Mouse (Mus musculus): ENCODE data around the gene 1700024P04Rik. TPM values are rescaled to one million over a fixed set of nuclear protein-coding genes. Genes with fewer than 3 reads are reported as not detected.

The 1700024P04Rik gene
- total RNA-seq, 2 experiments from 2014 or later = not detected

DNA sequence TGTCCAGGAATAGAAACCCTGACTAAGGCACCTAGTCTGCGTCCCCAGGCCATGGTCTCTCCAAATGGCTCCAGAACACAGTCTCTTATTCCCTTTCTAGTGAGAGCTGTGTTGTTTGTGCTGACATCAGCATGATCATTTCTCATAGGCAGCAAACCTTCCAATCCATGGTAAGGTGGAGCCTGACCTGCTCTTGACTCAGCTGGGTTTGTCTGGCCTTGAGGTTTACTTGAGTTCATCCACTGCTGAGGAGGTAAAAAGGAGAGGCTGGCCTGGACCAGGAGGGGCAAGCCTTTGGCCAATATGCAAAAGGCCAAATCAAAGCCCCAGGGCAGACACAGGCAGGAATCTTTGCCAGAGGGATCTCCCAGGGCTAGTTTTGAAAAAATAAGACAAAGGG lies 20.8 kb downstream of the 1700024P04Rik start:
- no peak for DNase-seq

DNA sequence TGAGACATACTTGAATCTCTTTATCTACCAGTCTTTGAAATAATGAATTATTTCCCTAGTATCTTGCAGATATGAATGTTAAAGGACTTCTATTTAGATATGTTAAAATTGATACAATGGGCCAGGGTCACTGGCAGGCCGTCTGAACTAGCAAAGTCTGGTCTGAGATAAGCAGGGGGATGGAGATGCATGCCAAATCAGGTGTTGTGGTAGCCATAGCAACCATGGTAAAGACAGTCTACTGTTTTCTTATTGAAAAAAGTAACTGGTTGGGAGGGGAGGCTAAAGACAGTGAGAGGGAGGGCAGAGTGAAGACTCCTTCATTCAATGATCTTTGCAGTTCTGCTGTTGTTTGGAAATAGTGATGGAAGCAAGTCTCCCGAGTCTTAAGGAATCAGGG lies 26.2 kb downstream of the 1700024P04Rik start:
- DNase-seq = no peak

DNA sequence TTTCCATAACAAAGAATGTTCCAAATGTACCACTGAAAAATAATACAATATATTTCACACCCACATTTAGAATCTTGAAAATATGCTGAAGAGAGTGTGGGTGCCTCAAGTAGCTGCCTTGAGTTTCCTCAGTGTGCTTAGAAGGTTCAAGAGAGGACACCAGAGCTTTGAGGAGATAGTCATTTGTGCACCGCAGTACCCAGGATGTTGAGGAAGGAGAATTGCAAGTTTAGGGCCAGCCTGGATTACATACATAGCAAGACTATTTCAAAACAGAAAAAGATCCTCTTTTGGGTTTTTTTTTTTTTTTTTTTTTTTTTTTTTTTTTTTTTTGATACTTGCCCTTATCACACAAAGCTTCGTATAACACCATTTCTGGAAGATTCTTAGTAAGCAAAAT lies 28.2 kb downstream of the 1700024P04Rik start:
- no peak for DNase-seq

DNA sequence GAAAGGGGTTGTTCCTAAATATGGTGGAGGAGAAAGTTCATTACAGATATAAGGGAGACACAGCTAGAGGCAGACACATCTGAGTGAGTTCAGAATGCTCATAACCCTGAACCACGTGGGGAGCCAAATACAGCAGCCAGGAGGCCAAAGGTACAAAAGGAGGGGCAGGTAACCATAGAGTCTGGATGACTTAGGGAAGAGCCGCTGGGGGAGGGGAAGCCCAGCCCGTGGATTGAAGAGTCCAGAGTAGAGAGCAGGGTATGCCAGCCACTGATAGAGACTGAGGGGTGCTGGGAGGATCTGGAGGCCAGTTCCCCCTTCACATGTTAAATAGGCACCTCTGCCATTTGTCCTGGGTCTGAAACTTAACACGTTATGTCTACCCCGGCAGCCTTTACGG lies 28.7 kb downstream of the 1700024P04Rik start:
- DNase-seq = no peak

DNA sequence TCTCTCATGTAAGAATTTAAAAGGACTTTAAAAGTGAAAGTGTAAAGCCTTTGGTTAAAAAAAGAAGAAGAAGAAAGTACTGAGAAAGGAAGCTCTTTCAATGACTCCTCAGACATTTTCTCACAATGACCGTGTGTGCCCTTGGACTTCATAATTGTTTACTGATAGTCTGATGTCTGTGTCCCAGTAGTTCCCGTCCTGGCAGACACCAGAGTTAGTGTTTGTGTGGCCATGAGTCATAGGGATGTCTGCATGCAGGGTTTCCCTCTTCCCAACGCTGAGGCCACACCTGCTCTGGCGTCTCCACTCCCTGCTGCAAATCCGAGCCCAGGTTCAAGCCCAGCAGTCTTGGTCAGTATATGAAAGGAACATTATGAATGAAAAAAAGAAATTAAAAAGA lies 29.1 kb downstream of the 1700024P04Rik start:
- DNase-seq = peak; percentile 15

GRCm38 (mm10) chr13:98953830-98954229 lies 30.5 kb downstream of the 1700024P04Rik start:
- no peak for DNase-seq

DNA sequence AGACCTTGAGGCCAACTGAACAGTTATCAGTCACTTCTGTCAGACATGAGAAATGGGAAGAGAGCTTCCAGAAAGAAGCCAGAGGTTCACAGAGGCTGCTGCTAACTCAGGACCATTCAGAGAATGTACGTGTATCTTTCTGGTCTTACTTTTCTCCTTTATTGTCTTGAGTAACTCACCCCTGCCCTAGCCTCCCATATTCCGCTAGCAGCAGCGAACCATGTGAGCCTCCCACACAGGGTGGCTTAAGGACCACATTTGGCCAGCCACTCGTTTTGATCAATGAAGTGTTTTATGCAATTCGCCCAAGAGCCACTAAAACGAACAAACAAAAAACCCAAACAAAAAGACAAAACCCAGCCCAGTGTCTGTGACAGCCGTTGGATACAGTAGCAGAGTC lies 32.4 kb downstream of the 1700024P04Rik start:
- DNase-seq = no peak

- DNase-seq = no peak
Observed at GRCm38 (mm10) chr13:98948146-98948545, 36.2 kb downstream of the 1700024P04Rik start.

- no peak for DNase-seq
Observed at GRCm38 (mm10) chr13:98946434-98946833, 37.9 kb downstream of the 1700024P04Rik start.

DNA sequence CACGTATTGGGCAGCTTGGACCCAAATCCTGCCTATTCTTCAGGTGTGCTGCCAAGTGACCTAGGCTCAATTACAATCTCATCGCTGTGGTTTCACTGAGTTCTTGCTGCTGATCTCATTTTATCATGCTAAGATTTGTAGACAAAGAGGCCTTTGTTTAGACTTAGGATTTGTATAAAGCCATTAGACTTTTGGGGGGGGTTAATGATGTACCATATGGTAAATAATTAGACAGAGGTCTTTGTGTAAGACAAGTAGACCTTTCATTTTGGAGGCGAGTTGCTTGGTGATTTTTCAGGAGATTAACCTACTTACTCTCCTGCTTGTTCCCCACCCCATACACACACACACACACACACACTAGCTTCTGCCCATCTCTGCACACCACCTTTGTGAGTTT lies 38.5 kb downstream of the 1700024P04Rik start:
- no peak for DNase-seq

DNA sequence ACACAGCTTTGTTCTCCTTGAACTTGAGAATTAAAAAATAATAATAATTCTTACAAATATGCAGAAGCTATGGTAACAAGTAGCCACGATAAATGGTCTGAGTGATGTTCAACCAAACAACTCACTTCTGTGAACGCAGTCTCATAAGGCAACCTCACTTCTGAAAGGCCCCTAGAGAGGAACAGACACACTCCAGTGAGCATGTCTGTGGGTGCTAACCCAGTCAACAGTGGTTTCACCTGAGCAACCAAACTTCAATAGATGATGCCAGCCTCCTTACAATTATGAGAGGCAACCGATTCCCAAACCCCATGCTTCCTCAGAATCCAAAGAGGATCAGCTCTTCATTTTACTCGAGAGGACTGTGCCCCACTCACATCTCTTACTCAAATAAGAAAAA lies 39.0 kb downstream of the 1700024P04Rik start:
- no peak for DNase-seq

DNA sequence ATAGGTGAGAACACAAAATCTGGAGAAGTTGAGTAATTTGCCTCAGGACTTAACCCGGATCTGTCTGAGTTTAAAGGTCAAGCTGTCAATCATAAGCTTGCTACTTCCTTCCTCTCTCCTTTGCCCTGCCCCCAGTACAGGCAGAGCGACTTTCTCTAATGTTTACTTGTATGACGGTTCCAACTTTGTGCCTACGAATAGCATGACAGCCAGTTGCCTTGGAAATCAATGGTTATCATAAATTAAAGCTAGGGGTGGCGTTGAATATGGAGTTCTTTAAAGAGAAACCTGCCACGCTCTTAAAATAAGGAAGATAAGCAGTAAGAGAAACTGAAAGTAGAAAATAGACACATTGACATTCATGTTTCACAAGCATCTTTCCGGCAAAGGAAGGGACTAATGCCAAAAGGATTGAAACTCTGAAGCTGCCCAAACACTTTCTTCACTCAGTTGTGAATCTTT lies 39.7 kb downstream of the 1700024P04Rik start:
- no peak for DNase-seq

DNA sequence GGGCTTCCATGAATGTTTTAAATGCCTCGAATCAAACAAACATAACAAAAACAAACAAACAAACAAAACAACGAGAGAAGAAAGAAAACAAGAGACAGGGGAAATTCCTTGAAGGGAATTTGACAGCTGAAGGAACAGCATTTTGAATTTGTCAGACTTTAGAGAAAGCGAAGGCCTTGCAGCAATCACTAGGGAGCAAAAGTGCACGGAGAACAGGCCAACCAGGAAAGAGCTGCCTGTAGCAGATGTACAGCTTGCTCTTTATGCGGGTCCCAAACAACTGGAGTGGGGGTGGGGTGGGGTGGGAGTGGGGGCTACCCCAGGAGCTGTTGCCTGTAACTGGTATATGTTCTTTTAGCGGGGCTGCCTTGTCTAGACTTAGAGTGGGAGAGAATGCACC lies 42.0 kb downstream of the 1700024P04Rik start:
- no peak for DNase-seq

DNA sequence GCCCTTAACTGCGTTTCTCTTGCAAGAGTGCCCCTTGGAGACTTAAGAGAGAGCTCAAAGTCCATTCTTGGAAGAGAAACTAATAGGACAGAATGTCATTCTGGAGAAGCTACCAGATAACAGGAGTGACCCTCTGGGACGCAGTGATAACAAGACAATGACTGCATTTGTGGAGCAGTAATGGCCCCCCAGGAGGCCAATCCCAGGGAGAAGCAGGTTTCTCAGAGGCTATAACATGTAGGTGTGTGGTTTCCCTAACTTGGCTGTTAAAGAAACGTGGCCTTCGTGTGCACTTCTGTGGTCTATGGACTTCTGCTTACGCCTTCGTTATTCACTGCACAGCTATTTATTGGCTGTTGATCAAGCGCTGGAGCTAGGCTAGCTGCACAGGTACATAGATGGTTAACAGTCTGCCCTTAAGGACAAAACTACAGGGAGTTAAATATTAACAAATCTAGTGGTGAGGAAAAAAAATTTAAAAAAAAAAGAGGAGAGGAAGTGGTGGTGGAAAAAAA lies 42.5 kb downstream of the 1700024P04Rik start:
- DNase-seq = no peak

GRCm38 (mm10) chr13:98937108-98937507 lies 47.3 kb downstream of the 1700024P04Rik start:
- no peak for DNase-seq

Other genes with a start within 250 kb of the 1700024P04Rik start
- gene Fcho2, start 169.1 kb downstream of the 1700024P04Rik start, total RNA-seq (2021) = 10 to 100 TPM; 26.0 to 34.6 TPM
- gene Tnpo1, start 58.2 kb downstream of the 1700024P04Rik start, total RNA-seq (2021) = 10 to 100 TPM; 58.2 to 70.9 TPM
- 1 to 10 TPM; 6.1 to 6.5 TPM for gene Zfp366, start 200.3 kb upstream of the 1700024P04Rik start, total RNA-seq (2021)